Mouse (Mus musculus): Measurements from ENCODE around the gene Serpinf2.
"Not testable (repeated sequence)": the region's sequence is repeated elsewhere in the genome, so short reads cannot be mapped to it uniquely, and the experiment has no call there.

The Serpinf2 gene

GRCm38 (mm10) chr11:75459141-75459711 is 19.8 kb upstream of the Serpinf2 start:
- DNase-seq (ENCODE audit: low spot score): no peak

- no peak for DNase-seq (ENCODE audit: low spot score)
Measured at GRCm38 (mm10) chr11:75458628-75459041, 19.2 kb upstream of the Serpinf2 start.

- DNase-seq (ENCODE audit: low spot score): peak; percentile 34
Measured at GRCm38 (mm10) chr11:75458169-75458568, 18.8 kb upstream of the Serpinf2 start.

- DNase-seq (ENCODE audit: low spot score): no peak
Measured at GRCm38 (mm10) chr11:75456440-75456871, 17.1 kb upstream of the Serpinf2 start.

- DNase-seq (ENCODE audit: low spot score): not testable (repeated sequence)
Measured at GRCm38 (mm10) chr11:75455971-75456370, 16.6 kb upstream of the Serpinf2 start.

GRCm38 (mm10) chr11:75455041-75455736 is 15.8 kb upstream of the Serpinf2 start:
- peak; percentile 21 for DNase-seq (ENCODE audit: low spot score)

- peak; percentile 80 for DNase-seq (ENCODE audit: low spot score)
Measured at GRCm38 (mm10) chr11:75453991-75454930, 14.9 kb upstream of the Serpinf2 start, which contains the start of gene Wdr81. Gene Wdr81, minus strand, starts transcription at chr11:75454717.

- DNase-seq (ENCODE audit: low spot score): no peak
Measured at GRCm38 (mm10) chr11:75452812-75453557, 13.6 kb upstream of the Serpinf2 start.

- DNase-seq (ENCODE audit: low spot score): no peak
Measured at GRCm38 (mm10) chr11:75452081-75452480, 12.7 kb upstream of the Serpinf2 start.

GRCm38 (mm10) chr11:75450936-75451335 is 11.5 kb upstream of the Serpinf2 start:
- peak; percentile 40 for DNase-seq (ENCODE audit: low spot score)

- peak; percentile 49 for DNase-seq (ENCODE audit: low spot score)
Measured at GRCm38 (mm10) chr11:75450304-75450908, 11.0 kb upstream of the Serpinf2 start.

GRCm38 (mm10) chr11:75449695-75450094 is 10.3 kb upstream of the Serpinf2 start:
- peak; percentile 75 for DNase-seq (ENCODE audit: low spot score)

GRCm38 (mm10) chr11:75448575-75448974 is 9.2 kb upstream of the Serpinf2 start:
- DNase-seq (ENCODE audit: low spot score): no peak

GRCm38 (mm10) chr11:75443711-75444110 is 4.3 kb upstream of the Serpinf2 start:
- no peak for DNase-seq (ENCODE audit: low spot score)

- no peak for DNase-seq (ENCODE audit: low spot score)
Measured at GRCm38 (mm10) chr11:75441601-75442000, 2.2 kb upstream of the Serpinf2 start.

- no peak for DNase-seq (ENCODE audit: low spot score)
Measured at GRCm38 (mm10) chr11:75441034-75441433, 1.6 kb upstream of the Serpinf2 start.

GRCm38 (mm10) chr11:75439951-75440350 is 560 bp upstream of the Serpinf2 start:
- no peak for DNase-seq (ENCODE audit: low spot score)

- DNase-seq (ENCODE audit: low spot score): no peak
Measured at GRCm38 (mm10) chr11:75438804-75439203, 587 bp downstream of the Serpinf2 start.

GRCm38 (mm10) chr11:75438194-75438593 is 1.2 kb downstream of the Serpinf2 start:
- no peak for DNase-seq (ENCODE audit: low spot score)

GRCm38 (mm10) chr11:75434138-75434537 is 5.3 kb downstream of the Serpinf2 start:
- no peak for DNase-seq (ENCODE audit: low spot score)

- DNase-seq (ENCODE audit: low spot score): no peak
Measured at GRCm38 (mm10) chr11:75431307-75431706, 8.1 kb downstream of the Serpinf2 start.

Data from spleen, adult 12 weeks (tissue).